Mouse (Mus musculus): Measurements from ENCODE around the gene Gm43064. TPM values are rescaled to one million over a fixed set of nuclear protein-coding genes. Genes with fewer than 3 reads are reported as not detected.
"Not testable (repeated sequence)": the region's sequence is repeated elsewhere in the genome, so short reads cannot be mapped to it uniquely, and the experiment has no call there.

The Gm43064 gene
- total RNA-seq, 4 experiments from 2014 or later, result 0.19 to 0.27 (median 0.26) TPM

- no peak for DNase-seq (ENCODE audit: low spot score in 2 of 2)
Measured at GRCm38 (mm10) chr3:103799507-103799906, 9.9 kb upstream of the Gm43064 start.

GRCm38 (mm10) chr3:103801631-103802531 lies 7.5 kb upstream of the Gm43064 start:
- DNase-seq (ENCODE audit: low spot score in 2 of 2), result peak in 1 of 2 experiments; percentile 76

GRCm38 (mm10) chr3:103802861-103803260 lies 6.5 kb upstream of the Gm43064 start:
- no peak for DNase-seq (ENCODE audit: low spot score in 2 of 2)

- DNase-seq (ENCODE audit: low spot score in 2 of 2), result no peak
Measured at GRCm38 (mm10) chr3:103805671-103806070, 3.7 kb upstream of the Gm43064 start.

- DNase-seq (ENCODE audit: low spot score in 2 of 2), result no peak
Measured at GRCm38 (mm10) chr3:103809799-103810150, 402 bp downstream of the Gm43064 start.

GRCm38 (mm10) chr3:103810967-103811366 lies 1.6 kb downstream of the Gm43064 start:
- DNase-seq (ENCODE audit: low spot score in 2 of 2), result no peak

- no peak for DNase-seq (ENCODE audit: low spot score in 2 of 2)
Measured at GRCm38 (mm10) chr3:103827548-103827947, 18.2 kb downstream of the Gm43064 start.

- no peak for DNase-seq (ENCODE audit: low spot score in 2 of 2)
Measured at GRCm38 (mm10) chr3:103829036-103829435, 19.7 kb downstream of the Gm43064 start.

- not testable (repeated sequence) for DNase-seq (ENCODE audit: low spot score in 2 of 2)
Measured at GRCm38 (mm10) chr3:103830681-103831080, 21.3 kb downstream of the Gm43064 start.

- DNase-seq (ENCODE audit: low spot score in 2 of 2), result no peak
Measured at GRCm38 (mm10) chr3:103831146-103831545, 21.8 kb downstream of the Gm43064 start.

GRCm38 (mm10) chr3:103832426-103832825 lies 23.1 kb downstream of the Gm43064 start, which contains the start of gene Bcl2l15:
Gene Bcl2l15, plus strand, starts transcription at chr3:103832601.
- no peak for DNase-seq (ENCODE audit: low spot score in 2 of 2)

- no peak for DNase-seq (ENCODE audit: low spot score in 2 of 2)
Measured at GRCm38 (mm10) chr3:103834001-103834400, 24.6 kb downstream of the Gm43064 start.

GRCm38 (mm10) chr3:103835272-103835950 lies 26.0 kb downstream of the Gm43064 start:
- DNase-seq (ENCODE audit: low spot score in 2 of 2), result no peak

- DNase-seq (ENCODE audit: low spot score in 2 of 2), result no peak
Measured at GRCm38 (mm10) chr3:103835951-103836310, 26.6 kb downstream of the Gm43064 start.

- no peak for DNase-seq (ENCODE audit: low spot score in 2 of 2)
Measured at GRCm38 (mm10) chr3:103836453-103836852, 27.1 kb downstream of the Gm43064 start.

GRCm38 (mm10) chr3:103839711-103840110 lies 30.3 kb downstream of the Gm43064 start:
- DNase-seq (ENCODE audit: low spot score in 2 of 2), result no peak

- DNase-seq (ENCODE audit: low spot score in 2 of 2), result not testable (repeated sequence)
Measured at GRCm38 (mm10) chr3:103840195-103840594, 30.8 kb downstream of the Gm43064 start.

- DNase-seq (ENCODE audit: low spot score in 2 of 2), result not testable (repeated sequence)
Measured at GRCm38 (mm10) chr3:103840946-103841345, 31.6 kb downstream of the Gm43064 start.

GRCm38 (mm10) chr3:103850644-103851363 lies 41.4 kb downstream of the Gm43064 start:
- DNase-seq (ENCODE audit: low spot score in 2 of 2), result no peak

GRCm38 (mm10) chr3:103851481-103851880 lies 42.1 kb downstream of the Gm43064 start:
- no peak for DNase-seq (ENCODE audit: low spot score in 2 of 2)

- no peak for DNase-seq (ENCODE audit: low spot score in 2 of 2)
Measured at GRCm38 (mm10) chr3:103851882-103852281, 42.5 kb downstream of the Gm43064 start.
